Mouse (Mus musculus): ENCODE measurements around the gene Pnkd. TPM values are rescaled to one million over a fixed set of nuclear protein-coding genes. Genes with fewer than 3 reads are reported as not detected.
"Not testable (repeated sequence)": the region's sequence is repeated elsewhere in the genome, so short reads cannot be mapped to it uniquely, and the experiment has no call there.

Gene Pnkd
- polyA plus RNA-seq, 1 experiment from 2014 or later: 101 TPM

GRCm38 (mm10) chr1:74340992-74341391 is 56.3 kb downstream of the Pnkd start:
- not testable (repeated sequence) for H3K4me3 ChIP-seq; H3K27me3 ChIP-seq (ENCODE audit: poor library complexity, severe bottlenecking); DNase-seq (ENCODE audit: extremely low spot score, low spot score); H3K27ac ChIP-seq; H3K9me3 ChIP-seq
- 95% methylated on average over 4 of the region's 4 CpGs for WGBS
- peaks cover 17% of the 10 kb centered on the region for H3K4me1 ChIP-seq
- H3K36me3 ChIP-seq (replicated peaks): peaks cover 10% of the 10 kb centered on the region

- Histone ChIP-seq H3K27ac (no peak overlapping the region), H3K27me3 (ENCODE audit: poor library complexity, severe bottlenecking) (no peaks in the 10 kb centered on the region), H3K36me3 (replicated peaks) (peaks cover 6% of the 10 kb centered on the region), H3K4me1 (peaks cover 17% of the 10 kb centered on the region), H3K9me3 (peaks cover 3% of the 10 kb centered on the region; the same call in 1 of the 2 replicates), H3K4me3 (no peak overlapping the region)
- no peak for DNase-seq (ENCODE audit: extremely low spot score, low spot score)
- 92% methylated on average over 7 of the region's 7 CpGs for whole genome bisulfite sequencing
These were observed 57.2 kb downstream of the Pnkd start for GRCm38 (mm10) chr1:74341898-74342297.

DNA sequence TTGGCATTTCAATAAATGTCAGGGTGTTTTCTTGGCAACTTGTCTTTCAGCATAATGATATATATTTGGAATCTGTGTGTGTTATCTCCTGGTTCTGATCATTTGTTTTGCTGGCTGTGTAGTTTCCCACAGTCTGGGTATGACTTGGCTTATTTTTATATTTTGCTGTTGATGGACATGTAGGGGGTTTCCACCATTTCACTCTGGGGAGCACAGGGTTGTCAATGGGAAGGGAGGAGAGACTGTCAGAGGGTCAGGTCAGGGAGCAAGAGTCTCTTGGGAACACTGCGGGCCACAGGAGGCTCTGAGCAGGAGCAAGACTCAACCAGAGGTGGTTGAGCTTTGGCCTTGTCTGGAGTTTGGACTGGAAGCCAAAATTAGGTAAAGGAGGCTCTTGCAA is 57.6 kb downstream of the Pnkd start:
- H3K27me3 ChIP-seq (ENCODE audit: poor library complexity, severe bottlenecking): no peaks in the 10 kb centered on the region
- 77% methylated on average over 1 of the region's 1 CpGs for WGBS
- no peak overlapping the region for H3K27ac ChIP-seq
- no peak overlapping the region for H3K4me3 ChIP-seq
- peaks cover 6% of the 10 kb centered on the region for H3K36me3 ChIP-seq (replicated peaks)
- no peak for DNase-seq (ENCODE audit: extremely low spot score, low spot score)
- peaks cover 3% of the 10 kb centered on the region; the same call in 1 of the 2 replicates for H3K9me3 ChIP-seq
- H3K4me1 ChIP-seq: peaks cover 17% of the 10 kb centered on the region

GRCm38 (mm10) chr1:74343161-74343560 is 58.4 kb downstream of the Pnkd start:
- WGBS: 75% methylated on average over 5 of the region's 5 CpGs
- DNase-seq (ENCODE audit: extremely low spot score, low spot score): no peak
- no peaks in the 10 kb centered on the region for H3K27me3 ChIP-seq (ENCODE audit: poor library complexity, severe bottlenecking)

GRCm38 (mm10) chr1:74344163-74344916 is 59.6 kb downstream of the Pnkd start:
- Histone ChIP-seq H3K27ac (no peak overlapping the region), H3K9me3 (peaks cover 3% of the 10 kb centered on the region; the same call in 1 of the 2 replicates), H3K4me1 (peaks cover 11% of the 10 kb centered on the region), H3K36me3 (replicated peaks) (peaks cover 23% of the 10 kb centered on the region), H3K4me3 (no peak overlapping the region), H3K27me3 (ENCODE audit: poor library complexity, severe bottlenecking) (no peaks in the 10 kb centered on the region)
- DNase-seq (ENCODE audit: extremely low spot score, low spot score): no peak
- WGBS: 88% methylated on average over 11 of the region's 11 CpGs

More at GRCm38 (mm10) chr1:74343161-74343560, 58.4 kb downstream of the Pnkd start:
- no peak overlapping the region for H3K27ac ChIP-seq
- peaks cover 3% of the 10 kb centered on the region; the same call in 1 of the 2 replicates for H3K9me3 ChIP-seq
- peaks cover 12% of the 10 kb centered on the region for H3K36me3 ChIP-seq (replicated peaks)
- H3K4me3 ChIP-seq: no peak overlapping the region
- peaks cover 16% of the 10 kb centered on the region for H3K4me1 ChIP-seq

DNA sequence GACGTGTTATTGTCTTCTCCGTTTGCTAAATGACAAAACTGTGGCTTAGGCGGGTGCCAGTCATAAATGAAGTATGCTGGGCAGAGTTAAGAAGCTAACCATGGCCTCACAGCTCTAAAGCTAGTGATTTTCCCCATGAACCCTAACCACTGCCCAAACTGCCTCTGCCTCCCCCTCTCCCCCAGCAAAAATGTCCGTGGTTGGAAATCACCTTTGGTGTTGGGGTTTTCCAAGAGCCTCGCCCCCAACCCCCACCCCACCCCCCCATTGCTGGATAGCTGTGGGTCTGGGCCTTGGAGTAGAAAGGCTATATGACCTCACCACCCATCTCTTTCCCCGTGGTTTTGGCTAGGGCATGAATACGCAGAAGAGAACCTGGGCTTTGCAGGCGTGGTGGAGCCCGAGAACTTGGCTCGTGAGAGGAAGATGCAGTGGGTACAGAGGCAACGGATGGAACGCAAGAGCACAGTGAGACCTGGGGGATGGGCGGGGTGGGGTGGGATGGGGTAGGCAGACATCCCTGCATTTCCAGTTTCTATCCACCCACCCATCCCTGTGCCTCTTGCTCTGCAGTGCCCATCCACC is 66.5 kb downstream of the Pnkd start:
- no peak overlapping the region for H3K27ac ChIP-seq
- DNase-seq (ENCODE audit: extremely low spot score, low spot score): no peak
- H3K4me3 ChIP-seq: no peak overlapping the region
- 92% methylated on average over 13 of the region's 13 CpGs for WGBS
- H3K4me1 ChIP-seq: no peaks in the 10 kb centered on the region
- H3K27me3 ChIP-seq (ENCODE audit: poor library complexity, severe bottlenecking): no peaks in the 10 kb centered on the region
- H3K36me3 ChIP-seq (replicated peaks): peaks cover 58% of the 10 kb centered on the region
- no peaks in the 10 kb centered on the region for H3K9me3 ChIP-seq

DNA sequence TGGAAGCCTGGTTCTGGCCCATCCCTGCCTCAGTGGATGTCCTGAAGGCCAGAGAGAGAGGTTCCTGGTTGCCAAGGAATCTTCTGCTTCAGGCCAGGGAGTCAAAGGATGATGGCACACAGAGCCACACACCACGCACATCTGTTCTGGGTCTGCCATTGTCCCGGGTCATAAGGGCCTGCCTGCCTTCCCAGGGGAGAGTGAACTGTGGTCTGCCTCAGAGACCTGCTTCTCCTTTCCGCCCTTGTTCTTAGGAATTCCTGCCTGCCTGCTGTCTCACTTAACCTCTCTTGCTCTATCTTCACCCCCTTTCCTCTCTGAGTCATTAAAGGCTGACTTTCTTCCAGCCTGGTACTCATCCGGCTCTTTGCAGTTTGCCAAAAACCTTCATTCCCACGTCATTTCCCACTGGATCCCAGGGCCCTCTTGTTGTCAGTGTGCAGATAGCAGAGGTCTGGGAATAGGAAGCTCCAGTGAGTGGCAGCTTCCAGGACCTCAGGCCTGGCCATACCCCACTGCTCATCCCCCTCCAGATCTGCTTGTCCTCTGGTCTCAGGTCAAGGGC is 67.9 kb downstream of the Pnkd start:
- WGBS: 80% methylated on average over 5 of the region's 5 CpGs
- no peaks in the 10 kb centered on the region for H3K9me3 ChIP-seq

DNA sequence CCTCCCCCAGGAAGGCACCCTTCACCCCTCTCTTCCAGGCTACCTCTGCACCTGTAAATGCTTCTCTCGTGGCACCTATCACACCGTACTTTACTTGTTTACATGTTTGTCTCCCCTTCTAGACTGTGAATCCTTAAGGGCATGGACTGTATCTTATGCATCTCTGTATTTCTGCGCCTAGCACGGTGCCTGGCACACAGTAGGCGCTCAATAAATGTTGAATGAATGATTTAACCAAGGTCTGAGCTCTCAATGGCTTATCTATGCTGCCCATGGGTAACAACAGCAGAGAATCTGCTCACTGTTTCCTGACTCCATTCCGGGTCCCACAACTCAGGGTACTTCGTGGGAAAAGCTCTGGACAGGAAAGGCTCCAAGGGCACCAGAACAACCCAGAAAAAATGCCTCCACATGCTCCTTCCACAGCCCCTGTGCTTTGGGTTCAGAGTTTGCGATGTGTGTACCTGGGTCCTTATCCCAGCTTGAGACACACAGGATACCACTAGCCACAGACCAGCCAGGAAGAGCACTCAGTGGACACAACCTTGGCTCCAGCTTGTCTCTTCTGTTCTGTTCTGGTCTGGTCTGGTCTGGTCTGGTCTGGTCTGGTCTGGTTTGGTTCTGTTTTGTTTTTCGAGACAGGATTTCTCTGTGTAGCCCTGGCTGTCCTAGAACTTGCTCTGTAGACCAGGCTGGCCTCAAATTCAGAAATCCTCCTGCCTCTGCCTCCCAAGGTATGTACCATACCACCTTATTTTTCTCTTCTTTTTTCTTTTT is 68.9 kb downstream of the Pnkd start:
- H3K9me3 ChIP-seq: no peaks in the 10 kb centered on the region
- H3K4me1 ChIP-seq: no peaks in the 10 kb centered on the region
- 92% methylated on average over 9 of the region's 9 CpGs for WGBS
- no peak overlapping the region for H3K4me3 ChIP-seq
- no peaks in the 10 kb centered on the region for H3K27me3 ChIP-seq (ENCODE audit: poor library complexity, severe bottlenecking)
- peaks cover 47% of the 10 kb centered on the region for H3K36me3 ChIP-seq (replicated peaks)
- no peak overlapping the region for H3K27ac ChIP-seq
- DNase-seq (ENCODE audit: extremely low spot score, low spot score): no peak

More for the DNA sequence above, 67.9 kb downstream of the Pnkd start:
- Histone ChIP-seq H3K27me3 (ENCODE audit: poor library complexity, severe bottlenecking) (no peaks in the 10 kb centered on the region), H3K4me1 (no peaks in the 10 kb centered on the region), H3K36me3 (replicated peaks) (peaks cover 55% of the 10 kb centered on the region), H3K4me3 (no peak overlapping the region), H3K27ac (no peak overlapping the region)
- DNase-seq (ENCODE audit: extremely low spot score, low spot score): no peak

DNA sequence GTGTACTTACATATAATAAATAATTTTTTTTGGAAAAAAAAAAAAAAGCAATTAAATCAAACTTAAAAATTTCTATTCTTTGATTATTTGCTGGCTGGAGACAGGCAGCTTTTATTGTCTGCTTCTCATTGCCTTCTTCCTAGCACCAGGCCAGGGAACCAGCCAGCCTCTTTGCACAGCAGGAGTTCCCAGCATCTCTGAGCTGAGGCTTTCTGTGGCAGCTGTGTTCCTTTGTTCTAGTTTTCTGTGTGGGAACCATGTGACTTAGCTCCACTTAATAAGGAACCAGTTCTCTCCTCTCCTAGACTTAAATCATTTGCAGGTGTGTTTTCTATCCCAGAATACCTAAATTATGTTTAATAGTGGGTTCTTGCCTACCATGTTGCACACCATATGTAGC is 72.8 kb downstream of the Pnkd start:
- H3K4me3 ChIP-seq: no peak overlapping the region
- H3K27me3 ChIP-seq (ENCODE audit: poor library complexity, severe bottlenecking): no peaks in the 10 kb centered on the region
- H3K36me3 ChIP-seq (replicated peaks): peaks cover 12% of the 10 kb centered on the region
- DNase-seq (ENCODE audit: extremely low spot score, low spot score): no peak
- H3K9me3 ChIP-seq: no peaks in the 10 kb centered on the region
- no peak overlapping the region for H3K27ac ChIP-seq
- H3K4me1 ChIP-seq: peaks cover 7% of the 10 kb centered on the region

- Histone ChIP-seq H3K36me3 (replicated peaks) (no peaks in the 10 kb centered on the region), H3K9me3 (no peaks in the 10 kb centered on the region), H3K27ac (no peak overlapping the region), H3K27me3 (ENCODE audit: poor library complexity, severe bottlenecking) (no peaks in the 10 kb centered on the region), H3K4me1 (peaks cover 8% of the 10 kb centered on the region), H3K4me3 (no peak overlapping the region)
- no peak for DNase-seq (ENCODE audit: extremely low spot score, low spot score)
- WGBS: 90% methylated on average over 5 of the region's 5 CpGs
These were observed 75.3 kb downstream of the Pnkd start for GRCm38 (mm10) chr1:74359952-74360517.

DNA sequence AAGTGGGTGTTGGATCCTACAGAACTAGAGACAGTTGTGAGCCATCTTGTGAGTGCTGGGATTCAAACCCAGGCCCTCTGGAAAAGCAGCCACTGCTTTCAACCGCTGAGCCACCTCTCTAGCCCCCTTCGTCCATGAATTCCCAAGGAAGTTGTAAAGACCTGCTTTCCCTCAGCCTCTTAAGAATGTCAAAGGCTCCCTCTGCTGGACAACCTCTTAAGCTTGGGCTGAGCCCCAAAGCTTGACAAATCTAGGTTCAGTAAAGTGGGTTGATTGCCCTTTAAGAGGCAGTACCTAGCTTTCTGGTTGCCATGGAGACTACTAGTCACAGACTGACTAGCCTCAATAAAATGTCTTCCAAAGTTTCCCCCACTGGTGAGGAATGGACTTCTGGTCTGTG is 77.1 kb downstream of the Pnkd start, which contains the start of gene Catip:
TSS of gene Catip (plus strand) at position 297 of the 400 bp plus-strand sequence.
- Histone ChIP-seq H3K4me3 (no peak within 1 kb of the TSS), H3K27ac (no peak within 1 kb of the TSS; the same call in 1 of the 2 replicates), H3K9me3 (no peaks in the 10 kb centered on the region), H3K36me3 (replicated peaks) (no peaks in the 10 kb centered on the region), H3K27me3 (ENCODE audit: poor library complexity, severe bottlenecking) (0 out of 2 replicates have a peak, but pooled peaks cover 2% of the 10 kb centered on the region), H3K4me1 (peaks cover 8% of the 10 kb centered on the region)
- DNase-seq (ENCODE audit: extremely low spot score, low spot score): peak; percentile 66
- 2% methylated on average over 2 of the region's 2 CpGs for WGBS

All from forebrain, embryonic 10.5 days (tissue).